Mouse (Mus musculus): ENCODE measurements around the gene Zbtb7b. TPM values are rescaled to one million over a fixed set of nuclear protein-coding genes. Genes with fewer than 3 reads are reported as not detected.

The Zbtb7b gene
- polyA plus RNA-seq, 1 experiment from 2014 or later: 1.6 TPM

- ATAC-seq (ENCODE audit: insufficient read depth) (no peak), DNase-seq (peak; percentile 26)
- peaks cover 13% of the 10 kb centered on the region for H3K4me1 ChIP-seq (ENCODE audit: insufficient read depth)
- no peak for TF ChIP-seq CTCF (IDR thresholded peaks at IDR 0.05; ENCODE audit: low read depth)
- H3K4me2 ChIP-seq: peak overlapping the region; percentile 100
- H3K27ac ChIP-seq (ENCODE audit: low read depth): peak overlapping the region; percentile 80
- H3K4me3 ChIP-seq (ENCODE audit: low read depth, low read length): peak overlapping the region; percentile 56
- no peaks in the 10 kb centered on the region; the same call in 1 of the 2 replicates for H3K27me3 ChIP-seq (ENCODE audit: insufficient read depth, low read length)
- no peaks in the 10 kb centered on the region for H3K36me3 ChIP-seq (ENCODE audit: insufficient read depth)
- 11% methylated on average over 19 of the region's 19 CpGs for WGBS
- H3K9me3 ChIP-seq (ENCODE audit: low read depth, low read length): no peaks in the 10 kb centered on the region
- H3K9ac ChIP-seq: peak overlapping the region; percentile 61
Measured at GRCm38 (mm10) chr3:89390699-89391662, 3.6 kb downstream of the Zbtb7b start.

GRCm38 (mm10) chr3:89390111-89390515 is 4.5 kb downstream of the Zbtb7b start:
- Histone ChIP-seq H3K4me3 (ENCODE audit: low read depth, low read length) (peak overlapping the region; percentile 56; the same call in 1 of the 2 replicates), H3K36me3 (ENCODE audit: insufficient read depth) (no peaks in the 10 kb centered on the region), H3K9me3 (ENCODE audit: low read depth, low read length) (no peaks in the 10 kb centered on the region), H3K4me2 (peak overlapping the region; percentile 100), H3K9ac (no peak overlapping the region; the same call in 1 of the 2 replicates), H3K27me3 (ENCODE audit: insufficient read depth, low read length) (no peaks in the 10 kb centered on the region; the same call in 1 of the 2 replicates), H3K4me1 (ENCODE audit: insufficient read depth) (peaks cover 8% of the 10 kb centered on the region), H3K27ac (ENCODE audit: low read depth) (peak overlapping the region; percentile 13; the same call in 1 of the 2 replicates)
- no peak for TF ChIP-seq CTCF (IDR thresholded peaks at IDR 0.05; ENCODE audit: low read depth)
- WGBS: 21% methylated on average over 5 of the region's 5 CpGs
- ATAC-seq (ENCODE audit: insufficient read depth) (no peak), DNase-seq (peak; percentile 24)

GRCm38 (mm10) chr3:89388901-89389740 is 5.5 kb downstream of the Zbtb7b start:
- 49% methylated on average over 6 of the region's 6 CpGs for WGBS
- TF ChIP-seq CTCF (IDR thresholded peaks at IDR 0.05; ENCODE audit: low read depth): no peak
- Histone ChIP-seq H3K27ac (ENCODE audit: low read depth) (no peak overlapping the region), H3K36me3 (ENCODE audit: insufficient read depth) (no peaks in the 10 kb centered on the region), H3K4me1 (ENCODE audit: insufficient read depth) (peaks cover 8% of the 10 kb centered on the region), H3K9me3 (ENCODE audit: low read depth, low read length) (no peaks in the 10 kb centered on the region), H3K9ac (no peak overlapping the region), H3K4me3 (ENCODE audit: low read depth, low read length) (no peak overlapping the region), H3K27me3 (ENCODE audit: insufficient read depth, low read length) (no peaks in the 10 kb centered on the region; the same call in 1 of the 2 replicates), H3K4me2 (no peak overlapping the region)
- no peak for ATAC-seq (ENCODE audit: insufficient read depth)
- peak; percentile 74 for DNase-seq

- no peak for TF ChIP-seq CTCF (IDR thresholded peaks at IDR 0.05; ENCODE audit: low read depth)
- 80% methylated on average over 11 of the region's 11 CpGs for WGBS
- Histone ChIP-seq H3K36me3 (ENCODE audit: insufficient read depth) (no peaks in the 10 kb centered on the region), H3K4me2 (no peak overlapping the region), H3K27ac (ENCODE audit: low read depth) (no peak overlapping the region), H3K9me3 (ENCODE audit: low read depth, low read length) (no peaks in the 10 kb centered on the region), H3K9ac (no peak overlapping the region), H3K27me3 (ENCODE audit: insufficient read depth, low read length) (no peaks in the 10 kb centered on the region; the same call in 1 of the 2 replicates), H3K4me3 (ENCODE audit: low read depth, low read length) (no peak overlapping the region), H3K4me1 (ENCODE audit: insufficient read depth) (peaks cover 8% of the 10 kb centered on the region)
- ATAC-seq (ENCODE audit: insufficient read depth): no peak
- no peak for DNase-seq
Measured at GRCm38 (mm10) chr3:89388134-89388881, 6.3 kb downstream of the Zbtb7b start.

- 0 out of 2 replicates have a peak, but pooled peaks have one; percentile 4 for TF ChIP-seq CTCF (IDR thresholded peaks at IDR 0.05; ENCODE audit: low read depth)
- H3K9ac ChIP-seq: no peak overlapping the region
- no peak overlapping the region for H3K4me2 ChIP-seq
- WGBS: 72% methylated on average over 11 of the region's 11 CpGs
- no peaks in the 10 kb centered on the region for H3K36me3 ChIP-seq (ENCODE audit: insufficient read depth)
- H3K4me1 ChIP-seq (ENCODE audit: insufficient read depth): peaks cover 8% of the 10 kb centered on the region
- H3K9me3 ChIP-seq (ENCODE audit: low read depth, low read length): no peaks in the 10 kb centered on the region
- no peak overlapping the region for H3K4me3 ChIP-seq (ENCODE audit: low read depth, low read length)
- ATAC-seq (ENCODE audit: insufficient read depth) (no peak), DNase-seq (no peak)
- no peak overlapping the region for H3K27ac ChIP-seq (ENCODE audit: low read depth)
- no peaks in the 10 kb centered on the region; the same call in 1 of the 2 replicates for H3K27me3 ChIP-seq (ENCODE audit: insufficient read depth, low read length)
Measured at GRCm38 (mm10) chr3:89387632-89388031, 6.9 kb downstream of the Zbtb7b start.
